Mouse (Mus musculus) liver, embryonic 14.5 days (tissue): ENCODE measurements around the gene Usp19. TPM values are rescaled to one million over a fixed set of nuclear protein-coding genes. Genes with fewer than 3 reads are reported as not detected.

Experiments used
- ATAC-seq: fragments of 200-750 bp; cut with Nextera tagmentation; 2 replicates; pipeline ENCODE4 v1.8.0; 2017; ENCODE audit warnings: moderate number of reproducible peaks, mild to moderate bottlenecking, moderate library complexity; ENCODE audit not compliant: insufficient read depth
- DNase-seq, 3 experiments: peaks; one replicate each; pipeline ENCODE4 v3.0.0-alpha.2; 2012 to 2013; ENCODE audit warnings: low read depth in 3 of 3, low spot score in 3 of 3
- H3K27ac ChIP-seq: fragments of 300-500 bp; sonication (generic); 2 replicates; pipeline ENCODE4 v1.5.1; 2014; ENCODE audit warnings: moderate library complexity, mild to moderate bottlenecking, control low read depth, inconsistent platforms
- H3K27me3 ChIP-seq: fragments of 300-500 bp; sonication (generic); 2 replicates; pipeline ENCODE4 v1.6.1; 2014; ENCODE audit warnings: mild to moderate bottlenecking, low read length, moderate library complexity; ENCODE audit not compliant: control insufficient read depth, insufficient read depth
- H3K36me3 ChIP-seq: fragments of 300-500 bp; sonication (generic); replicated peaks from 2 replicates; pipeline ENCODE4 v1.6.1; 2014; ENCODE audit warnings: low read depth; ENCODE audit not compliant: control insufficient read depth, insufficient read depth
- H3K4me1 ChIP-seq, 2 experiments: fragments of 200-500 bp in 1 of 2; fragments of 300-500 bp in 1 of 2; sonication (generic) in 1 of 2; replicated peaks; 2 replicates each; pipeline ENCODE4 v1.6.1; 2012 to 2014; ENCODE audit warnings: antibody characterized with exemption in 1 of 2, inconsistent platforms in 1 of 2, low read length in 1 of 2; ENCODE audit not compliant: control insufficient read depth in 2 of 2, insufficient read depth in 2 of 2
- H3K4me2 ChIP-seq: fragments of 300-500 bp; sonication (generic); 2 replicates; pipeline ENCODE4 v1.6.1; 2014; ENCODE audit warnings: low read depth, mild to moderate bottlenecking, control low read depth, moderate library complexity
- H3K4me3 ChIP-seq, 2 experiments: fragments of 200-500 bp in 1 of 2; fragments of 300-500 bp in 1 of 2; sonication (generic) in 1 of 2; 2 replicates each; pipeline ENCODE4 v1.5.1; 2012 to 2014; ENCODE audit warnings: low read depth in 2 of 2, low read length in 2 of 2, mild to moderate bottlenecking in 2 of 2, control low read depth in 1 of 2, inconsistent platforms in 1 of 2, moderate library complexity in 1 of 2; ENCODE audit not compliant: insufficient read depth in 1 of 2
- H3K9ac ChIP-seq: fragments of 300-500 bp; sonication (generic); replicated peaks from 2 replicates; pipeline ENCODE4 v1.6.1; 2014; ENCODE audit warnings: mild to moderate bottlenecking, control low read depth, moderate library complexity
- H3K9me3 ChIP-seq: fragments of 300-500 bp; sonication (generic); 2 replicates; pipeline ENCODE4 v1.6.1; 2016; ENCODE audit warnings: low read length, mixed read lengths; ENCODE audit not compliant: control insufficient read depth
- CTCF ChIP-seq: IDR thresholded peaks from 2 replicates; pipeline ENCODE4 v1.5.1; 2016; ENCODE audit warnings: antibody characterized with exemption, low read depth, control low read depth
- EP300 ChIP-seq: IDR thresholded peaks from 2 replicates; pipeline ENCODE4 v1.6.1; 2016; ENCODE audit warnings: antibody characterized with exemption, low read depth
- WGBS: fragments of 180-500 bp; shearing (Covaris S2); extraction: QIAGEN DNeasy Blood & Tissue Kit; methylation state at CpG from one replicate; pipeline ENCODE4 v1.1.7; 2014; ENCODE audit not compliant: insufficient replicate concordance; 5-methylcytosine and 5-hydroxymethylcytosine counted together
- polyA plus RNA-seq, 2 experiments: library from polyadenylated mRNA; depleted of rRNA in 1 of 2; stranded (reverse) in 1 of 2; unstranded in 1 of 2; fragments of >200 nt; fragmentation: Nextera tagmentation in 1 of 2; extraction: Ambion mirVana in 1 of 2; gene quantifications; 2 replicates each; pipeline versions ENCODE4 v1.2.1 to v1.2.3; 2012 to 2014

Gene Usp19
- polyA plus RNA-seq, 2 experiments, result 17.1 to 33.9 TPM

GRCm38 (mm10) chr9:108481520-108482210 is 8.7 kb upstream of the Usp19 start:
- no peak for DNase-seq
- Histone ChIP-seq H3K9ac (no peak overlapping the region), H3K27me3 (no peaks in the 10 kb centered on the region; the same call in 1 of the 2 replicates), H3K4me3 (no peak overlapping the region), H3K4me1 (peaks cover 0 to 6% of the 10 kb centered on the region in 2 experiments; a peak in 1 of 4 replicates), H3K4me2 (no peak overlapping the region), H3K9me3 (no peaks in the 10 kb centered on the region), H3K36me3 (no peaks in the 10 kb centered on the region), H3K27ac (no peak overlapping the region)
- no peak for TF ChIP-seq CTCF
- TF ChIP-seq EP300, result no peak
- ATAC-seq, result no peak
- 73% methylated on average over 19 of the region's 19 CpGs for WGBS

GRCm38 (mm10) chr9:108483051-108483790 is 7.2 kb upstream of the Usp19 start:
- 77% methylated on average over 18 of the region's 18 CpGs for WGBS

GRCm38 (mm10) chr9:108484021-108484420 is 6.4 kb upstream of the Usp19 start:
- Histone ChIP-seq H3K9me3 (no peaks in the 10 kb centered on the region), H3K4me2 (no peak overlapping the region), H3K27ac (no peak overlapping the region), H3K9ac (no peak overlapping the region), H3K27me3 (no peaks in the 10 kb centered on the region; the same call in 1 of the 2 replicates), H3K4me3 (no peak overlapping the region), H3K4me1 (peaks cover 0 to 5% of the 10 kb centered on the region in 2 experiments; a peak in 1 of 4 replicates), H3K36me3 (no peaks in the 10 kb centered on the region)
- no peak for ATAC-seq
- 79% methylated on average over 15 of the region's 15 CpGs for WGBS
- TF ChIP-seq EP300, result no peak
- no peak for TF ChIP-seq CTCF
- no peak for DNase-seq

More at GRCm38 (mm10) chr9:108483051-108483790, 7.2 kb upstream of the Usp19 start:
- DNase-seq (no peak), ATAC-seq (no peak)
- Histone ChIP-seq H3K4me2 (no peak overlapping the region), H3K4me1 (peaks cover 0 to 6% of the 10 kb centered on the region in 2 experiments; a peak in 1 of 4 replicates), H3K27me3 (no peaks in the 10 kb centered on the region; the same call in 1 of the 2 replicates), H3K9me3 (no peaks in the 10 kb centered on the region), H3K4me3 (no peak overlapping the region), H3K36me3 (no peaks in the 10 kb centered on the region), H3K27ac (no peak overlapping the region), H3K9ac (no peak overlapping the region)
- TF ChIP-seq CTCF (no peak), EP300 (no peak)

- 80% methylated on average over 19 of the region's 19 CpGs for WGBS
- TF ChIP-seq CTCF, result no peak
- no peak for TF ChIP-seq EP300
- H3K9me3 ChIP-seq, result no peaks in the 10 kb centered on the region
- no peak overlapping the region for H3K4me3 ChIP-seq
- H3K36me3 ChIP-seq, result no peaks in the 10 kb centered on the region
- H3K27ac ChIP-seq, result no peak overlapping the region
- no peak overlapping the region for H3K9ac ChIP-seq
- ATAC-seq (no peak), DNase-seq (no peak)
- H3K27me3 ChIP-seq, result no peaks in the 10 kb centered on the region
- H3K4me1 ChIP-seq, result peaks cover 0 to 2% of the 10 kb centered on the region in 2 experiments; a peak in 1 of 4 replicates
- no peak overlapping the region for H3K4me2 ChIP-seq
These were observed 5.0 kb upstream of the Usp19 start for GRCm38 (mm10) chr9:108485301-108485875.
